Mouse (Mus musculus) stomach, embryonic 15.5 days (tissue): ENCODE results near the gene Rpl24. TPM values are rescaled to one million over a fixed set of nuclear protein-coding genes. Genes with fewer than 3 reads are reported as not detected.
"Not testable (repeated sequence)": the region's sequence is repeated elsewhere in the genome, so short reads cannot be mapped to it uniquely, and the experiment has no call there.

Experiments
- ATAC-seq: fragments of 200-750 bp; cut with Nextera tagmentation; 2 replicates; pipeline ENCODE4 v1.8.0; 2017; ENCODE audit warnings: low read depth, moderate number of reproducible peaks, moderate TSS enrichment; ENCODE audit not compliant: insufficient read depth, low FRiP score
- H3K27ac ChIP-seq: fragments of 300-500 bp; sonication (generic); 2 replicates; pipeline ENCODE4 v1.5.1; 2015; ENCODE audit warnings: mild to moderate bottlenecking, inconsistent platforms
- H3K27me3 ChIP-seq: fragments of 300-500 bp; sonication (generic); replicated peaks from 2 replicates; pipeline ENCODE4 v1.6.1; 2015; ENCODE audit warnings: inconsistent platforms
- H3K36me3 ChIP-seq: fragments of 300-500 bp; sonication (generic); 2 replicates; pipeline ENCODE4 v1.6.1; 2015; ENCODE audit warnings: inconsistent platforms
- H3K4me1 ChIP-seq: fragments of 300-500 bp; sonication (generic); 2 replicates; pipeline ENCODE4 v1.6.1; 2015; ENCODE audit warnings: inconsistent platforms
- H3K4me2 ChIP-seq: fragments of 300-500 bp; sonication (generic); 2 replicates; pipeline ENCODE4 v1.6.1; 2015; ENCODE audit warnings: mild to moderate bottlenecking, inconsistent platforms
- H3K4me3 ChIP-seq: fragments of 300-500 bp; sonication (generic); replicated peaks from 2 replicates; pipeline ENCODE4 v1.5.1; 2015; ENCODE audit warnings: inconsistent platforms
- H3K9ac ChIP-seq: fragments of 300-500 bp; sonication (generic); 2 replicates; pipeline ENCODE4 v1.6.1; 2015; ENCODE audit warnings: inconsistent platforms
- H3K9me3 ChIP-seq: fragments of 300-500 bp; sonication (generic); 2 replicates; pipeline ENCODE4 v1.6.1; 2016; ENCODE audit warnings: inconsistent platforms
- WGBS: fragments of 180-500 bp; shearing (Covaris S2); methylation state at CpG from one replicate; pipeline ENCODE4 v1.1.7; 2015; 5-methylcytosine and 5-hydroxymethylcytosine counted together
- polyA plus RNA-seq: library from polyadenylated mRNA; unstranded; fragments of >200 nt; fragmentation: Nextera tagmentation; extraction: Ambion mirVana; gene quantifications from 2 replicates; pipeline ENCODE4 v1.2.1, GENCODE M21; 2015

Gene Rpl24
- 622 and 754 TPM in 2 replicates for polyA plus RNA-seq

DNA sequence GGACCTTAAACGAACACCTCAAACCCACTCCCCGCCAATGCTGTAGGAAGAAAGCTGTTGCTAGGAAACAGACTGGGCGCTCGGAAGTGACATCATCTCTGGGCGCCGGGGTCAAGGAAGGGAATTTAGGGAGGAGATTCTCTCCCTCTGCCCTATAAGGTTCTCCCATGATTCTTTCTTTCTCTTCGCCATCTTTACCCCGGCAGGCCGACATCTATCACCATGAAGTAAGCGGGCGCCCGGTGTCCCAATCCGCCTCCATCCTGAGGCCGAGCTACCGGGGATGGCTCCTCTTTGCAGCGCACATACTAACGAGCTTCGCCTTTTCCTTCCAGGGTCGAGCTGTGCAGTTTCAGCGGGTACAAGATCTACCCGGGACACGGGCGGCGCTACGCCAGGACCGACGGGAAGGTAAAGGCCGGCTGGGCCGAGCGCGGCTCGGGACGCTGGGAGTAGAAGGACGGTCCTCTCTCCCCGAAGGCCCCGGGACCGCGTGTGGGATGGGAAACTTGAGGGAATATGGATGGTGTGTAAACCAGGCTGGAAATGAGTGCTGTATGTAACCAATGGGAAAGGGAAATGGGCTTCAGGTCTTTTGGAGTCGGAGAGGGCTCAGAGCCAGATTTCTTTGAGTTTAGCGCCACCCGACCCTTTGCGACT lies at the start of gene Rpl24:
Rpl24 (plus strand) TSS at position 64 of the 660 bp plus-strand sequence.
- under 1% methylated on average over 42 of the region's 42 CpGs for WGBS
- H3K9me3 ChIP-seq, result no peaks in the 10 kb centered on the region

GRCm38 (mm10) chr16:55922079-55922478 lies 44.0 kb upstream of the Rpl24 start:
- H3K9me3 ChIP-seq, result no peaks in the 10 kb centered on the region
- peaks cover 19% of the 10 kb centered on the region for H3K36me3 ChIP-seq

More for the DNA sequence above, at the start of gene Rpl24:
- Histone ChIP-seq H3K27me3 (no peaks in the 10 kb centered on the region), H3K36me3 (peaks cover 17% of the 10 kb centered on the region), H3K4me3 (peak within 1 kb of the TSS; percentile 69), H3K4me1 (peaks cover 12% of the 10 kb centered on the region; the same call in 1 of the 2 replicates), H3K27ac (peak within 1 kb of the TSS; percentile 77), H3K9ac (peak within 1 kb of the TSS; percentile 65), H3K4me2 (peak within 1 kb of the TSS; percentile 82)
- peak; percentile 93 for ATAC-seq

GRCm38 (mm10) chr16:55924010-55924409 lies 42.1 kb upstream of the Rpl24 start:
- H3K27me3 ChIP-seq, result no peaks in the 10 kb centered on the region
- H3K36me3 ChIP-seq, result peaks cover 15% of the 10 kb centered on the region; the same call in 1 of the 2 replicates
- WGBS, result 82% methylated on average over 4 of the region's 4 CpGs
- H3K4me2 ChIP-seq, result no peak overlapping the region
- no peak overlapping the region for H3K4me3 ChIP-seq
- no peaks in the 10 kb centered on the region for H3K4me1 ChIP-seq
- no peaks in the 10 kb centered on the region for H3K9me3 ChIP-seq
- H3K9ac ChIP-seq, result no peak overlapping the region
- no peak for ATAC-seq
- no peak overlapping the region for H3K27ac ChIP-seq

More at GRCm38 (mm10) chr16:55922079-55922478, 44.0 kb upstream of the Rpl24 start:
- Histone ChIP-seq H3K27me3 (no peaks in the 10 kb centered on the region), H3K27ac (no peak overlapping the region), H3K4me2 (no peak overlapping the region), H3K4me3 (no peak overlapping the region), H3K4me1 (no peaks in the 10 kb centered on the region), H3K9ac (no peak overlapping the region)
- WGBS, result 90% methylated on average over 10 of the region's 10 CpGs
- ATAC-seq, result no peak

DNA sequence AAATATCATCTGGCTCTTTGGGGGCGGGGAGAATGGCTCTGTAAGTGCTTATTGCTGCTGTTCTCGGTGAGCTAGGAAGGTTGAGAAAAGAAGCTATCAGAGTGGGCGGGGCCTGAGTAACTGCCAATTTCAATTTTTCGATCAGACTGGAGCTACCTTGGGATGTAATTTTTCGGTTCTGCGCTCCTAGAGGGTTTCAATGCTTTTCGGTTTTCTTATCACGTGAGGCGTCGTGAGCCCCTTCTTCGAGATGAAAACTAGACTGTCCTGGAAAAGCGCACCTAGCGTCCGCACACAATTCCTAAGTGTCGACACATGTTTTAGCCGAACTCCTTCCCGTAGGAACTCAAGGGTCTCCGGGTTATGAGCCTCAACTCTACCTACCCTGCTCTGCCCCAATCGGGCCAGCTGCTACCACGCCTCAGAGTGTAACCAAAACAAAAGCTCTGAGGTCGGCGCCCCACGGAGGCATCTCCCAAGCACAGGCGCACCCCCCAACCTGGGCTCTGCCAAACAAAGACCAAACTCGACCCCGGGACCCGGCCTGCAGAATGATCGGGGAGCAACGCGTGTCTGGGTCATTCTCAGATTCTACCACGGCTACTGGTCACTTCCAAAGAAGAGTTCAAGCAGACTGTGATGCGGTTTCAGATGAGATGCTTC lies 32.3 kb upstream of the Rpl24 start:
- H3K4me3 ChIP-seq, result peak overlapping the region; percentile 70
- no peaks in the 10 kb centered on the region for H3K4me1 ChIP-seq
- no peaks in the 10 kb centered on the region for H3K36me3 ChIP-seq
- under 1% methylated on average over 32 of the region's 32 CpGs for WGBS
- H3K27ac ChIP-seq, result peak overlapping the region; percentile 5; the same call in 1 of the 2 replicates
- peak overlapping the region; percentile 42 for H3K9ac ChIP-seq
- no peak for ATAC-seq
- H3K4me2 ChIP-seq, result peak overlapping the region; percentile 74
- H3K27me3 ChIP-seq, result no peaks in the 10 kb centered on the region
- H3K9me3 ChIP-seq, result no peaks in the 10 kb centered on the region

DNA sequence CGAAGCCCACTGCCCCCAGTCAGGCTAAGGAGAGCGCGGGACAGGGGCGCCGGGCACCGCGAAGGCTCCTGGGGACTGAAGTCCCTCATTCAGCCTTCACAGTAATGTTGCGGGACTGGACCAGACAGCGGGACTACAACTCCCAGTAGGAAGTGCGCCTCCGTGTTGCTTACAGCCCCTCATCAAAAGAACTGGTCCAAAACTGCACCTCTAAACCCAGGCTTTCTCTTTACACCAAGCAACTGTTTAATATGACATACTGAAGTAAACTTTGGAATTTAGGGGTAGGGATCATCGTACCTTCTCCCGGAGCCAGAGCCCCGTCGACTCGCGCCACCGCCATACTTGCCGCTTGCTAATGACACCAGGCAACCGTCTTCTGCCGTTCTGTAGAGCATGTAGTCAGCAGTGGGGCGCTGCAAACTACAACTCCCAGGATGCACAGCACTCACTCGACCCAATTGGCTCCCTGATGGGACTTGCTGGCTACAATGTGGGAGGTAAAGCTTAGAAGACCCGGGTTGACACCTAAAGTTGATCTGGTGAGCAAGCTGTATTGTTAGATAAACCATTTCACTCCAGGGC lies 31.5 kb upstream of the Rpl24 start, which contains the start of gene Cep97:
Cep97 (minus strand) TSS at position 403 of the 585 bp plus-strand sequence.
- H3K4me3 ChIP-seq, result peak within 1 kb of the TSS; percentile 70
- peak within 1 kb of the TSS; percentile 5; the same call in 1 of the 2 replicates for H3K27ac ChIP-seq
- peak within 1 kb of the TSS; percentile 42 for H3K9ac ChIP-seq
- no peaks in the 10 kb centered on the region for H3K27me3 ChIP-seq
- peak; percentile 99 for ATAC-seq
- H3K4me2 ChIP-seq, result peak within 1 kb of the TSS; percentile 74
- H3K36me3 ChIP-seq, result no peaks in the 10 kb centered on the region
- no peaks in the 10 kb centered on the region for H3K4me1 ChIP-seq
- H3K9me3 ChIP-seq, result no peaks in the 10 kb centered on the region
- 0% methylated on average over 24 of the region's 24 CpGs for WGBS

DNA sequence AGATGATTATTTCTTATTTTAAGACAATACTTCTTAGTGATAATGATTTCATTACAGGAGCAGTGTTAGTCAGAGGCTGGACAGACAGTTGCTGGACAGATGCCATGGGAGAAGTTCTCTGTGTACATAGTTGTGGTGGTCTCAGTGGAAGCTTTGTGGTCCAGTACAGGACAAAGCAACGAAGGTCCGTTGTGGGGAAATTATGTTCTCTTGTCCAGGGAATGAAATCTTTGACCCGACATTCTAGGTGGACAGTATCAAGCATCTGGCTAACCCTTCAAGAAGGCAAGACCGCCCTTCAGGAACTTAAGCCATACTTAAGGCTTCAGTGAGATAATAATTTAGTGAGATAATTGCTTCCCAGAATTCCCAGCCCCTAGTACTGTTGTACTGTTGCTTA lies 27.3 kb upstream of the Rpl24 start:
- H3K27me3 ChIP-seq, result no peaks in the 10 kb centered on the region
- H3K4me3 ChIP-seq, result no peak overlapping the region
- no peaks in the 10 kb centered on the region for H3K9me3 ChIP-seq
- ATAC-seq, result no peak
- no peak overlapping the region for H3K4me2 ChIP-seq
- H3K4me1 ChIP-seq, result no peaks in the 10 kb centered on the region
- 81% methylated on average over 4 of the region's 4 CpGs for WGBS
- no peaks in the 10 kb centered on the region for H3K36me3 ChIP-seq
- H3K27ac ChIP-seq, result no peak overlapping the region
- no peak overlapping the region for H3K9ac ChIP-seq

DNA sequence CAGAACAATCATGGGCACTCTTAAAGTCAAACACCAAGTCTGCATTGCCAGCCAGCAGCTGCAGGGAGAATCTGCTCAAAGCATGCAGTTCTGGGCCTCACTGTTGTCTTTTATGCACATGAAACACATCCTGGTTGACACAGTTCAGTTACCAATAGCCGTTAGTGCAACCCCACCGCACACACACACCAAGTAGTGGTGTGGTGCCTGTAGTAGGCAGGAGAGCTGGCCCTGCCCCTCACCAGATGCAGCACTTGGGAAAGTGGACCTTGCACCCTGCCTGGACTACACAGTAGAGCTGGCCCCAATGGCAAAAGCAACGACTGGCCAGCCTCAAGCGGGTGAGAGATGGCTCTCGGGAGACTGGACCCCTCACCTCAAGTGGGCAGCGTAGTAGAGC lies 26.4 kb upstream of the Rpl24 start:
- no peaks in the 10 kb centered on the region for H3K27me3 ChIP-seq
- no peak overlapping the region for H3K9ac ChIP-seq
- 88% methylated on average over 6 of the region's 6 CpGs for WGBS
- no peak overlapping the region for H3K27ac ChIP-seq
- H3K4me3 ChIP-seq, result no peak overlapping the region
- no peaks in the 10 kb centered on the region for H3K4me1 ChIP-seq
- H3K36me3 ChIP-seq, result no peaks in the 10 kb centered on the region
- no peaks in the 10 kb centered on the region for H3K9me3 ChIP-seq
- no peak overlapping the region for H3K4me2 ChIP-seq
- ATAC-seq, result peak; percentile 50; the same call in 1 of the 2 replicates

DNA sequence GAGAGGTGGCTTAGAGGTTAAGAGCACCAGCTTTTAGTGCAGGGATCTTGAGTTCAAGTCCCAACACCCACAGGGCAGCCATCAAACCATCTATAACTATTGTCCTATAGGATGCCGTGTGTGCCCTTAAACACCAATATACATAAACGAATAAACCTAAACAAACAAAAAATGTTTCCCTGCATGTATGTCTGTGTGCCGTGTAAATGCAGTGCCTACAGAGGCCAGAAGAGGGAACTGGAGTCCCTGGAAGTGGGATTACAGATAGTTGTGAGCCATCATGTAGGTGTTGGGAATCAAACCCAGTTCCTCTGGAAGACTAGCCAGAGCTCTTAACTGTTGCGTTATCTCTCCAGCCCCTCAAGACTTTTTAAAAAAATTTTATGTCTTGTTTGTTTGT lies 25.3 kb upstream of the Rpl24 start:
- Histone ChIP-seq H3K4me2 (no peak overlapping the region), H3K4me3 (no peak overlapping the region), H3K4me1 (no peaks in the 10 kb centered on the region), H3K9me3 (no peaks in the 10 kb centered on the region), H3K27ac (no peak overlapping the region), H3K9ac (no peak overlapping the region), H3K36me3 (no peaks in the 10 kb centered on the region), H3K27me3 (no peaks in the 10 kb centered on the region)
- 86% methylated on average over 4 of the region's 4 CpGs for WGBS
- no peak for ATAC-seq

DNA sequence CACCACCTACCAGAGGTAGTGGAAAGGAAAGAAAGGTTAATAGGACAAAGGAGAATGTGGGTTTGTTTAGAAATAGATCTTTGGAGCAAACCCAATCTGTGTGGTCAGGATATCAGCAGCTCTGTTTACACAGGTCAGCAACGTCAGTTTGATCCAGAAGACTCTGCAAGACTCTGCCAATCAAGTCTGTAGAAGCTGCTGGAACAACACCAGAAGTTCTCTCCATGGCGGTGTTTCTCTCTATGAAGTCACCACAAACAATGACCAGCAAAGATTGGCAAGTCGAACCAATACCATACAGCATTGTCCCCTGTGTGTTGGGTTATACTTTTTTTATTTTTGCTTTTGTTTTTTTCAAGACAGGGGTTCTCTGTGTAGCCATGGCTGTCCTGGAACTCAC lies 18.8 kb upstream of the Rpl24 start:
- no peaks in the 10 kb centered on the region for H3K4me1 ChIP-seq
- no peaks in the 10 kb centered on the region for H3K36me3 ChIP-seq
- H3K27me3 ChIP-seq, result no peaks in the 10 kb centered on the region
- H3K27ac ChIP-seq, result no peak overlapping the region
- no peaks in the 10 kb centered on the region for H3K9me3 ChIP-seq
- ATAC-seq, result no peak
- 63% methylated on average over 3 of the region's 3 CpGs for WGBS
- no peak overlapping the region for H3K4me3 ChIP-seq
- H3K4me2 ChIP-seq, result no peak overlapping the region
- H3K9ac ChIP-seq, result no peak overlapping the region

- not testable (repeated sequence) for H3K36me3 ChIP-seq, ATAC-seq, H3K4me2 ChIP-seq, H3K27me3 ChIP-seq, H3K4me1 ChIP-seq, H3K27ac ChIP-seq, H3K9me3 ChIP-seq, H3K9ac ChIP-seq, H3K4me3 ChIP-seq
- 73% methylated on average over 2 of the region's 2 CpGs for WGBS
These were observed 18.1 kb upstream of the Rpl24 start for GRCm38 (mm10) chr16:55947876-55948410.

DNA sequence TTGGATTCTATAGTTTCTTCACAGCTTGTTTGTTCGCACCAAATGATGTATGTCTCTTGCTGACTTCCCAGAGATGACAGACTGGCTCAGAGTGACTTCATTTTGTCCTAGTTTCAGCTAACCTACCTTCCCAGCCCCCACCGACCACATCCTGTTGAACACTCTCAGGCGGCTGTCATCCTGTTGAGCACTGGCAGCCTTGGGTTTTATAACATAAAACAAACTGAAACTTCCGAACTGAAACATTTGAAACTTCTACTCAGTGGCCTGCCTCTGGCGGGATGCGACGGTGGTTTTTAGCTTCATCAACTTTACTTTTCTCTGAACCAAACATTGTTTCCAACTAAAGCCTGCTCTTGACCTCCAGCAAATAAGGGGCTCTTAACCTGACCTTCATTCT lies 17.1 kb upstream of the Rpl24 start:
- Histone ChIP-seq H3K9ac (no peak overlapping the region), H3K27me3 (no peaks in the 10 kb centered on the region), H3K27ac (no peak overlapping the region), H3K9me3 (no peaks in the 10 kb centered on the region), H3K4me1 (no peaks in the 10 kb centered on the region), H3K4me2 (no peak overlapping the region), H3K36me3 (no peaks in the 10 kb centered on the region), H3K4me3 (no peak overlapping the region)
- no peak for ATAC-seq
- 35% methylated on average over 7 of the region's 7 CpGs for WGBS

DNA sequence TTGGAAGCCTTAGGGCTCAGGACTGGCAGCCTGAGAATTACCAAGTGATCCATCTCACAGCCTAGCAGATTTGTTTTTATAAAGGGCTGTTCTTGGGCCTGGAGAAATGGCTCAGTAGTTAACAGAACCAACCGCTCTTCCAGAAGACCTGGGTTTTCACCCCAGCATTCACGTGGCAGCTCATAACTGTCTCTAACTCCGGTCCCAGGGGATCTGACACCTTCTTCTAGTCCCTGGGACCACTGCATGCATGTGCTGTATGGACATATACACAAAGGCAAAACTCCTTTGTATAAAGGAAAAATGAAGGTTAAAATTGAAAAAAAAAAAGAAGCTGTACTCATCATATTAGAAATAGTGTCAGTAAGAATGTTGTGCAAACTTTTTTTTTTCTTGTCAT lies 15.6 kb upstream of the Rpl24 start:
- Histone ChIP-seq H3K4me2 (no peak overlapping the region), H3K9me3 (no peaks in the 10 kb centered on the region), H3K27ac (no peak overlapping the region), H3K4me1 (no peaks in the 10 kb centered on the region), H3K9ac (no peak overlapping the region), H3K27me3 (no peaks in the 10 kb centered on the region), H3K4me3 (no peak overlapping the region), H3K36me3 (no peaks in the 10 kb centered on the region)
- WGBS, result 76% methylated on average over 3 of the region's 3 CpGs
- ATAC-seq, result no peak
